Mouse (Mus musculus): ENCODE measurements around the gene Vkorc1l1.
"Not testable (repeated sequence)": the region's sequence is repeated elsewhere in the genome, so short reads cannot be mapped to it uniquely, and the experiment has no call there.

DNA sequence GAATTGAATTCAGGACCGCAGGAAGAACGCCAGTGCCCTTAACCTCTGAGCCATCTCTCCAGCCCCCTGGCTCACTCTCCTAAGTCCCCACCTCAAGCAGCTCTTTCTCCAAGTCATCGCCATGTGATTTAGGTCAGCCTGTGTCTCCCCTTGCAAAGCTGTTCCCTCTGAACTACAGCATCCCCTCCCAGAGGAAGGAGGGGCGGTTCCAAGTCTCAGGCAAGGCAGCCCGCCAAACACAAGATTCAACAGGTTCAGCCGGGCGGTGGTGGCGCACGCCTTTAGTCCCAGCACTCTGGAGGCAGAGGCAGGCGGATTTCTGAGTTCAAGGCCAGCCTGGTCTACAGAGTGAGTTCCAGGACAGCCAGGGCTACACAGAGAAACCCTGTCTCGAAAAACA lies 26.3 kb upstream of the Vkorc1l1 start:
- TF ChIP-seq CHD2 (IDR thresholded peaks at IDR 0.05; ENCODE audit: low read depth, low read length); MAFK (IDR thresholded peaks at IDR 0.05; ENCODE audit: insufficient read depth, low read depth, low read length): not testable (repeated sequence)

Measured in ES-E14 (cell line).